Mouse (Mus musculus) left cerebral cortex, postnatal 36 days (tissue): ENCODE data around the gene Wdr5. TPM values are rescaled to one million over a fixed set of nuclear protein-coding genes. Genes with fewer than 3 reads are reported as not detected.
"Not testable (repeated sequence)": the region's sequence is repeated elsewhere in the genome, so short reads cannot be mapped to it uniquely, and the experiment has no call there.

ENCODE experiments used
- DNase-seq, 2 experiments: peaks; one replicate each; pipeline ENCODE4 v3.0.0; 2021 to 2022; ENCODE audit warnings: low spot score in 2 of 2, mixed read lengths in 1 of 2
- intact Hi-C: fragments of 180-260 bp; cut with DNase I; formaldehyde crosslinking; loops from one replicate; pipeline ENCODE4 v1.15.1; 2025
- total RNA-seq, 2 experiments: library from RNA; stranded (reverse); gene quantifications; 2 replicates each; pipeline ENCODE4 v1.2.3; 2021

The Wdr5 gene
- total RNA-seq, 2 experiments from 2014 or later = 24.2 to 28.5 TPM

- DNase-seq = not testable (repeated sequence)
- intact Hi-C loops = loop anchor here (10.0 kb wide), 1 partner anchor 879 kb away; no protein-coding TSS in a partner anchor
Observed at GRCm38 (mm10) chr2:27545517-27545916, 30.6 kb downstream of the Wdr5 start.

GRCm38 (mm10) chr2:27546041-27546440, 31.1 kb downstream of the Wdr5 start:
- intact Hi-C loops = loop anchor here (10.0 kb wide), 1 partner anchor 879 kb away; no protein-coding TSS in a partner anchor

GRCm38 (mm10) chr2:27547326-27547725, 32.4 kb downstream of the Wdr5 start:
- DNase-seq = no peak
- intact Hi-C loops = loop anchor here (10.0 kb wide), 1 partner anchor 877 kb away; no protein-coding TSS in a partner anchor

More at GRCm38 (mm10) chr2:27546041-27546440, 31.1 kb downstream of the Wdr5 start:
- DNase-seq = not testable (repeated sequence)

GRCm38 (mm10) chr2:27547986-27548385, 33.0 kb downstream of the Wdr5 start:
- DNase-seq = no peak
- intact Hi-C loops = loop anchor here (10.0 kb wide), 1 partner anchor 877 kb away; no protein-coding TSS in a partner anchor

GRCm38 (mm10) chr2:27548664-27549369, 33.9 kb downstream of the Wdr5 start:
- DNase-seq = no peak
- intact Hi-C loops = loop anchor here (10.0 kb wide), 1 partner anchor 876 kb away; no protein-coding TSS in a partner anchor

- peak; percentile 66 to 73 for DNase-seq
- intact Hi-C loops = loop anchor here (1.0 to 10.0 kb wide), 2 partner anchors 213 to 332 kb away; partner anchors contain the start of gene Col5a1
Observed at GRCm38 (mm10) chr2:27552620-27553287, 37.8 kb downstream of the Wdr5 start.

GRCm38 (mm10) chr2:27554308-27554707, 39.4 kb downstream of the Wdr5 start:
- no peak for DNase-seq
- intact Hi-C loops = loop anchor here (10.0 kb wide), 1 partner anchor 330 kb away; the partner anchor contains the start of gene Col5a1

- intact Hi-C loops = loop anchor here (10.0 kb wide), 1 partner anchor 328 kb away; the partner anchor contains the start of gene Col5a1
- DNase-seq = no peak
Observed at GRCm38 (mm10) chr2:27556921-27557320, 42.0 kb downstream of the Wdr5 start.

GRCm38 (mm10) chr2:27560708-27561123, 45.8 kb downstream of the Wdr5 start:
- DNase-seq = no peak
- intact Hi-C loops = no loop called here

GRCm38 (mm10) chr2:27561159-27561558, 46.2 kb downstream of the Wdr5 start:
- DNase-seq = no peak
- intact Hi-C loops = no loop called here

GRCm38 (mm10) chr2:27561829-27562228, 46.9 kb downstream of the Wdr5 start:
- intact Hi-C loops = no loop called here
- DNase-seq = no peak

GRCm38 (mm10) chr2:27563641-27564148, 48.7 kb downstream of the Wdr5 start:
- intact Hi-C loops = no loop called here
- DNase-seq = no peak

GRCm38 (mm10) chr2:27564694-27565093, 49.7 kb downstream of the Wdr5 start:
- intact Hi-C loops = no loop called here
- no peak for DNase-seq

GRCm38 (mm10) chr2:27565316-27566103, 50.6 kb downstream of the Wdr5 start:
- intact Hi-C loops = no loop called here
- no peak for DNase-seq

GRCm38 (mm10) chr2:27570856-27571255, 55.9 kb downstream of the Wdr5 start:
- DNase-seq = no peak
- intact Hi-C loops = no loop called here

- no peak for DNase-seq
- intact Hi-C loops = no loop called here
Observed at GRCm38 (mm10) chr2:27572261-27572793, 57.4 kb downstream of the Wdr5 start.

GRCm38 (mm10) chr2:27572928-27573627, 58.1 kb downstream of the Wdr5 start:
- DNase-seq = peak; percentile 76 to 83
- intact Hi-C loops = no loop called here

- no peak for DNase-seq
- intact Hi-C loops = no loop called here
Observed at GRCm38 (mm10) chr2:27573628-27573966, 58.6 kb downstream of the Wdr5 start.

- intact Hi-C loops = no loop called here
- DNase-seq = no peak
Observed at GRCm38 (mm10) chr2:27576416-27576815, 61.5 kb downstream of the Wdr5 start.
